Mouse (Mus musculus) kidney, embryonic 16.5 days (tissue): ENCODE data around the gene Tceal6. TPM values are rescaled to one million over a fixed set of nuclear protein-coding genes. Genes with fewer than 3 reads are reported as not detected.
A peak's percentile ranks its signal among the peaks of the same experiment; 100 is the strongest.
"Not testable (repeated sequence)": the region's sequence is repeated elsewhere in the genome, so short reads cannot be mapped to it uniquely, and the experiment has no call there.

ENCODE experiments used
- ATAC-seq: fragments of 200-750 bp; cut with Nextera tagmentation; 2 replicates; pipeline ENCODE4 v1.8.0; 2017; ENCODE audit warnings: moderate TSS enrichment; ENCODE audit not compliant: low FRiP score, low TSS enrichment
- H3K27ac ChIP-seq: fragments of 300-500 bp; sonication (generic); 2 replicates; pipeline ENCODE4 v1.5.1; 2014; ENCODE audit warnings: low read length
- H3K27me3 ChIP-seq: fragments of 300-500 bp; sonication (generic); 2 replicates; pipeline ENCODE4 v1.6.1; 2014; ENCODE audit warnings: low read length, control low read depth, mixed read lengths; ENCODE audit not compliant: insufficient read depth
- H3K36me3 ChIP-seq: fragments of 300-500 bp; sonication (generic); 2 replicates; pipeline ENCODE4 v1.6.1; 2014; ENCODE audit warnings: low read length, control low read depth, mixed read lengths; ENCODE audit not compliant: insufficient read depth
- H3K4me1 ChIP-seq: fragments of 300-500 bp; sonication (generic); 2 replicates; pipeline ENCODE4 v1.6.1; 2014; ENCODE audit warnings: low read length, control low read depth, mixed read lengths; ENCODE audit not compliant: insufficient read depth
- H3K4me2 ChIP-seq: fragments of 300-500 bp; sonication (generic); replicated peaks from 2 replicates; pipeline ENCODE4 v1.6.1; 2014; ENCODE audit warnings: low read depth, low read length
- H3K4me3 ChIP-seq: fragments of 300-500 bp; sonication (generic); 2 replicates; pipeline ENCODE4 v1.5.1; 2014; ENCODE audit warnings: mild to moderate bottlenecking, low read length
- H3K9ac ChIP-seq: fragments of 300-500 bp; sonication (generic); replicated peaks from 2 replicates; pipeline ENCODE4 v1.6.1; 2014; ENCODE audit warnings: low read length
- H3K9me3 ChIP-seq: fragments of 300-500 bp; sonication (generic); 2 replicates; pipeline ENCODE4 v1.6.1; 2016; ENCODE audit warnings: low read length, control low read depth
- WGBS: fragments of 180-500 bp; shearing (Covaris S2); extraction: QIAGEN DNeasy Blood & Tissue Kit; methylation state at CpG from one replicate; pipeline ENCODE4 v1.1.7; 2014; 5-methylcytosine and 5-hydroxymethylcytosine counted together
- polyA plus RNA-seq: library from polyadenylated mRNA; unstranded; fragments of >200 nt; fragmentation: Nextera tagmentation; extraction: Ambion mirVana; gene quantifications from 2 replicates; pipeline ENCODE4 v1.2.1, GENCODE M21; 2015

The Tceal6 gene
- polyA plus RNA-seq = 0.24 and 0.53 TPM in 2 replicates

DNA sequence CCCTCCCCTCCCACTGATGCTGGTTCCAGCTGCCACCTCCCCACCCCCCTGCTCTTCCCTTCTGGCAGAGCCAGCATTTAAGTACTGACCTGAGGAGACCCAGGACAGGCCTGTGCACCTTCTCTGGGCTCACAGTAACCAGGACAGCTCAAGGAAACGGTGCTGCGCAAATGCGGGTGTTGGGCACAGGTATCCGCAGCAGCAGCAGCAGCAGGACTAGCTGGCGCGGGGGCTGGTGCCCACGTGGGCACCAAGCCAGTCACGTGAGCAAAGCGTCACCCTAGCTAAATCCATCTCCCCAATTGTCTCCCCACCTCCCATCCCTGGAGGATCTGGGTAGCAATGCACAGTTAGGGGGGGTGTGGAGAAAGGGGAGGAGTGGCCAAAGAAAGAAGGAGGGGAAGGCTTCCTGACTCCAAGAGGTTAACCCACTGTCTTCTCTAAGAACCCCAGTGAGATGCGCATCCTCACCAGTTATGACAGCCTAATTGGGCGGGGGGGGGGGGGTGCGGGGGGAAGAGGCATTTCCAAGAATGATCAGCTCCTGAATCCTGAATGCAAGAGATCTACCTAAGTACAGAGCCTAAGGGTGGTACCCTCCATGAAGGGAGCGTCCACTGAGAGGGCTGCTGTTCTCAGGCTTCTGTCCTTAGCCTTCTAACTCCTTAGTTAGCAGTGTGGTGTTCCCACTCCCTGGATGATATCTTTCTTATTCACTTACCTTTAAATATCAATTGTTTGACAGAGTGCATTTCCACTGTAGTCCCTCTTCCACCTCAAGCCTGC, at the start of gene Tceal6:
Gene Tceal6, minus strand, starts transcription at position 252 of the 786 bp plus-strand sequence.
- WGBS = 29% methylated on average over 11 of the region's 13 CpGs
- H3K9ac ChIP-seq = no peak within 1 kb of the TSS
- no peak; the same call in 1 of the 2 replicates for ATAC-seq

DNA sequence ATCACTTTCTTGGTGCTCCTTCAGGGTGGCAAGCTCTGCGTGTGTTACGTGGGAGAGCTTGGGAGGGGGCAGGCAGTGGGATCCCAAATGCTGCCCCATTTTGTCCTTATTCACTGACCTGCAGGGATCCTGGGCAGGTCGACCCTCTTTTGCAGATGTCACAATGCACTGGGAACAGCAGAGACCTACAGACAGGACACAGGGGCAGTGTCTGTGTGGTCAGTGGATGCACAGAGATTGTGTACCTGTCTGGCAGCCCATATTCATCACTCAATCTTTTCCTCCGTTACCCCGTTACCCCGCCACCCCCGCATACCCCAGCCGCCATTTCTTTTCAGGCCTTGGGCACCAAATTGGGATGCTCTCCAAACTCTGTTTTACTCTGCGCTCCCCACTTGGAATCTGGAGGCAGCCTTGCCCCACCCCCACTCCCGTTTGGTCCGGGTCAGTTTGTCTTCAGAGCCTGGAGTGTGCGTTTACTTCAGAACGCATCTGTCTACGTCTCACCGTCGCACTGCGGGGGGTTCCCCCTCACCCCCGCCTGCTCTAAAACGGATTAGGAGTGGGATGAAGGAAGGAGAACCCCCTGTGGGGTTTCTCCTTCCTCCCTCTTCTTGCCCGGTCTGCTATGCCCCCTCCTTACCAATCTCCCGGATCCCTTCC, 583 bp downstream of the Tceal6 start:
- ATAC-seq, H3K27ac ChIP-seq, H3K9me3 ChIP-seq, H3K4me1 ChIP-seq, H3K9ac ChIP-seq, H3K36me3 ChIP-seq: not testable (repeated sequence)
- H3K4me3 ChIP-seq = peak overlapping the region; percentile 34
- 42% methylated on average over 20 of the region's 21 CpGs for WGBS
- peaks cover 18% of the 10 kb centered on the region; the same call in 1 of the 2 replicates for H3K27me3 ChIP-seq
- H3K4me2 ChIP-seq = peak overlapping the region; percentile 52

More for the DNA sequence above, at the start of gene Tceal6:
- H3K36me3 ChIP-seq = no peaks in the 10 kb centered on the region
- no peaks in the 10 kb centered on the region for H3K4me1 ChIP-seq
- H3K9me3 ChIP-seq = no peaks in the 10 kb centered on the region
- H3K27me3 ChIP-seq = peaks cover 16% of the 10 kb centered on the region; the same call in 1 of the 2 replicates
- H3K4me3 ChIP-seq = peak within 1 kb of the TSS; percentile 34
- peak within 1 kb of the TSS; percentile 52 for H3K4me2 ChIP-seq
- H3K27ac ChIP-seq = no peak within 1 kb of the TSS

DNA sequence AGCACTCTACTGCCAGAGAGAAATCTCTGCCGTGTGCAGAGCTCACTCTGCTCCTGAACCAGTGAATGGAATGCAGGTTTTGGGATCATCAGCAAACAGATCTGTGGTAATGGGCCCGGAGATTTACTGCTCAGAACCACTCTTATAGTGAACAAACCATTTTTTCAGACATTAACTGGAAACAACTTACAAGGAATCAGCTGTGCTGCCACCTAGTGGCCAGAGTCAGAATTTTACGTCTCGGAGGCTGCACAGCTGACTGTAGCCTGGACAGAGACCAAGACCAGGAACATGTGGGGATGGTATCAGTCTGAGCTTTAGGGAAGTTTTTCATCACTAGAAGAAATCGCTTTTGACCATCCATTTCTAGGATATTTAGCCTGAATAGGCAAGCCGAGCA, 20.6 kb downstream of the Tceal6 start:
- not testable (repeated sequence) for H3K4me3 ChIP-seq, H3K4me1 ChIP-seq, ATAC-seq, H3K9ac ChIP-seq, H3K27me3 ChIP-seq, H3K27ac ChIP-seq, H3K36me3 ChIP-seq, H3K9me3 ChIP-seq, H3K4me2 ChIP-seq
- WGBS = no CpG with 5 or more reads among the region's 6 CpGs

DNA sequence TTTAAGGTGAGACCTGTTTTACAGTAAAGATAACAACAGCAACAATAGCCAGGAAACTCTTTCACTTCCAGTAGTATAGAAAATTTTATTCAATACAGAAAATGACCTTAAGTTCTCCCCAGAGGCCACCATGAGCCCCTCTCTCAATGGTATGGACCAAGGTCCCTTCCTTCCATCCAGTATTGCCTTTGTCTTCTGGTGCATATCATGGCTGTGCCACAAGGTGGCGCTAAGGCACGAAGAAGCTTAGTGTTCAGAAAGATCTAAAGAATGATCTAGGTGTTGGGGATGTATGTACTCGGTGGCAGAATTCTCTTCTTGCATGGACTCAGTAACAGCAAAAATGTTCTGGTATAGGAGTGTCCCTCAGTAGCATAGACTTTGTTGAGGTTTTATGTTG, 21.8 kb downstream of the Tceal6 start:
- H3K27me3 ChIP-seq, H3K4me3 ChIP-seq, H3K4me2 ChIP-seq, H3K4me1 ChIP-seq, H3K27ac ChIP-seq, H3K36me3 ChIP-seq, ATAC-seq, H3K9ac ChIP-seq, H3K9me3 ChIP-seq: not testable (repeated sequence)
- no CpG with 5 or more reads among the region's 3 CpGs for WGBS

DNA sequence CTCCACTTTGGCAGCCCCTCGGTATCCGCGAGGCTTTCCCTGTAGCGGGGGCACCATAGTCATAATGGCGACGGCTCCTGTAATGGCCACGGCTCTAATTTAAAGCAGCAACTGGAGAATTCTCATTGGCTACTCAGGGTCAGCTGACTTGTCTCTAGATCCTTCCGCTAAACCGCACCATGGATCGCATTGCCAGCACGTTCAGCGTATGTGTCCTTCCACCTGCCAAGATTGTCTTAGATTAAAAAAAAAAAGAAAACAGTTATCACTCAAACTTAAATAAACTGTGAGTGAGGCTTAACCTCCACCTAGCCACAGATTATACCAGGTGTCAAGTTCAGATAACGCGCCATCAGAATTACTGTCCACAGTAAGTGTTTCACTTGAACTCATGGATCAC, 33.0 kb downstream of the Tceal6 start, which contains the start of gene Gm15023:
Gene Gm15023, minus strand, starts transcription at position 101 of the 400 bp plus-strand sequence.
- not testable (repeated sequence) for H3K9ac ChIP-seq, H3K4me3 ChIP-seq, H3K27me3 ChIP-seq, H3K9me3 ChIP-seq, H3K36me3 ChIP-seq, H3K4me2 ChIP-seq, ATAC-seq, H3K4me1 ChIP-seq, H3K27ac ChIP-seq
- 95% methylated on average over 3 of the region's 14 CpGs for WGBS

Other genes with a start within 250 kb of the Tceal6 start
- gene Nxf2, start 245.9 kb downstream of the Tceal6 start, polyA plus RNA-seq = 0.40 and 0.77 TPM in 2 replicates
- gene Zmat1, start 201.5 kb downstream of the Tceal6 start, polyA plus RNA-seq = 5.8 and 5.9 TPM in 2 replicates
- gene Gm15023, start 33.1 kb downstream of the Tceal6 start, polyA plus RNA-seq = not detected in 2 replicates
- gene Pramel3, start 91.6 kb upstream of the Tceal6 start, polyA plus RNA-seq = not detected in 2 replicates
- gene Gm5128, start 162.6 kb upstream of the Tceal6 start, polyA plus RNA-seq = not detected in 2 replicates
- gene Gm7903, start 223.1 kb upstream of the Tceal6 start, polyA plus RNA-seq = not detected in 2 replicates